In the genomic region with DNA sequence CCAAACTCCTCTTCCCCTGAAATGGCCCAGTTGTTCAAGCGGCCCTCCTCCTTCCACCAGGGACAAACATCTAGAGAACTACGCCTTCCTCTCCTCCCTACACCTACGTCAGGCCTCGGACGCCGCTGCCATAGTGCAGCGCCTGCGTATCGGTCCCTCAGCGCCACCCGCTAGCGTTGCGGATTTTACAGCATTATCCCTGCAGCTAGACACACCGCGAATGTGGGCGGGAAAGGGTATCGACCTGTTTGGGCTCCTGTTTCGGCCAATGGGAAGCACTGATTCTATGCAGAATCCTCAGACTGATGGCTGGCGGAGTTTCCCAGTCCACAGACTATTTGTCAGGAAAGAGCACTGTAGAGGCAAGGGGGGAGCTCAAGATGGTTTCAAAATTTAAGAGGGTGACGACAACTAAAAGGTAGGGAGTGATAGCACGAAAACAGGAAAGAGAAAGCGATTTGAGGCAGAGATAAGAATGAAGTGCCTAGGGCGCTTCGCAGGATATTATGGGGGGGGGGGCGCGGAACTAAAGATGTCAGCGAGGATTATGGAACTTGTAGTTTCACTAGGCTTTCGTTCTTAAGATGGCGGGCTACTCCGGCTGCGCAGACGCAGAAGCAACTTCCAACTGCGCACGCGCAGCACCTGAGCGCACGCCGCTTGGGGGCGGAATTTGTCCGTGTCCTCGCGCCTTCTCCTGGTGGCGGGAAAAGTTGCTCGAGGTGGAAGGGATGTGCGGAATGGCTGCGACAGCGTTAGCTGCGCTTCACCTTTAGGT, we compare ENCODE assay signal across 7 mouse cellular contexts. TPM values are rescaled to one million over a fixed set of nuclear protein-coding genes. Genes with fewer than 3 reads are reported as not detected.
DNase-seq lines count a peak whose midpoint lies in the region; ATAC-seq and TF ChIP-seq lines count a peak whose summit lies in the region.

A gene (minus strand): TSS at position 505 of the 778 bp plus-strand sequence.
A gene (plus strand): TSS at position 648 of the 778 bp plus-strand sequence.

- H3K9ac ChIP-seq in embryonic facial prominence, embryonic 12.5 days = peak within 1 kb of the TSS; percentile 93
- peak within 1 kb of the TSS; percentile 93 for H3K9ac ChIP-seq in limb, embryonic 12.5 days (replicated peaks)
- peak within 1 kb of the TSS; percentile 88 for H3K9ac ChIP-seq in midbrain, embryonic 15.5 days

- H3K27me3 ChIP-seq in embryonic facial prominence, embryonic 12.5 days = no peaks in the 10 kb centered on the region
- no peaks in the 10 kb centered on the region for H3K27me3 ChIP-seq in kidney, adult 2 months (replicated peaks; ENCODE audit: control insufficient read depth, insufficient read depth, low read length)
- H3K27me3 ChIP-seq in limb, embryonic 12.5 days = no peaks in the 10 kb centered on the region
- H3K27me3 ChIP-seq in midbrain, embryonic 15.5 days (replicated peaks) = no peaks in the 10 kb centered on the region
- H3K27me3 ChIP-seq in spleen, adult 2 months (ENCODE audit: control insufficient read depth, insufficient read depth, low read length) = no peaks in the 10 kb centered on the region

- TF ChIP-seq POLR2A in kidney, adult 2 months (IDR thresholded peaks at IDR 0.05; ENCODE audit: low read depth, low read length) = peak; percentile 56
- peak; percentile 40; the same call in 1 of the 2 replicates for TF ChIP-seq POLR2A in spleen, adult 2 months (IDR thresholded peaks at IDR 0.05; ENCODE audit: low read depth, low read length)

- H3K4me1 ChIP-seq in embryonic facial prominence, embryonic 12.5 days = peaks cover 27% of the 10 kb centered on the region
- peaks cover 16% of the 10 kb centered on the region for H3K4me1 ChIP-seq in kidney, adult 2 months (ENCODE audit: control insufficient read depth, insufficient read depth, low read length)
- H3K4me1 ChIP-seq in limb, embryonic 12.5 days (replicated peaks) = peaks cover 30% of the 10 kb centered on the region
- H3K4me1 ChIP-seq in midbrain, embryonic 15.5 days = peaks cover 37% of the 10 kb centered on the region
- H3K4me1 ChIP-seq in spleen, adult 2 months (ENCODE audit: control insufficient read depth, insufficient read depth, insufficient read length) = peaks cover 17% of the 10 kb centered on the region

- under 1% methylated on average over 48 of the region's 48 CpGs for WGBS in embryonic facial prominence, embryonic 12.5 days
- WGBS in kidney, adult 2 months = 1% methylated on average over 48 of the region's 48 CpGs
- WGBS in limb, embryonic 12.5 days = under 1% methylated on average over 48 of the region's 48 CpGs
- WGBS in midbrain, embryonic 15.5 days = under 1% methylated on average over 48 of the region's 48 CpGs
- WGBS in spleen, adult 2 months = under 1% methylated on average over 46 of the region's 48 CpGs

- H3K4me2 ChIP-seq in embryonic facial prominence, embryonic 12.5 days (replicated peaks) = peak within 1 kb of the TSS; percentile 93
- H3K4me2 ChIP-seq in limb, embryonic 12.5 days = peak within 1 kb of the TSS; percentile 88
- peak within 1 kb of the TSS; percentile 91 for H3K4me2 ChIP-seq in midbrain, embryonic 15.5 days

- peak; percentile 48 for ATAC-seq in embryonic facial prominence, embryonic 12.5 days (ENCODE audit: insufficient number of reproducible peaks, insufficient read depth, low FRiP score, low TSS enrichment)
- ATAC-seq in limb, embryonic 12.5 days (ENCODE audit: insufficient number of reproducible peaks, insufficient read depth, low FRiP score, low TSS enrichment, low read depth) = peak; percentile 50
- ATAC-seq in midbrain, embryonic 15.5 days (replicated peaks) = peak; percentile 78

- peak; percentile 95 for DNase-seq in adrenal gland, postnatal 25 days
- peak; percentile 96 to 97 for DNase-seq in heart, adult 18-20 months
- peak; percentile 97 for DNase-seq in kidney, adult 2 months
- DNase-seq in spleen, adult 2 months (ENCODE audit: low read depth in 1 of 2, low spot score in 2 of 2) = peak; percentile 89 to 90

- peak; percentile 77 for TF ChIP-seq CTCF in kidney, adult 2 months (conservative IDR thresholded peaks at IDR 0.05; ENCODE audit: insufficient read depth, insufficient read length, low read depth, low read length)
- peak; percentile 57; the same call in 1 of the 2 replicates for TF ChIP-seq CTCF in spleen, adult 2 months (IDR thresholded peaks at IDR 0.05; ENCODE audit: extremely low read depth, insufficient read depth, insufficient read length, insufficient replicate concordance)

- H3K9me3 ChIP-seq in embryonic facial prominence, embryonic 12.5 days = no peaks in the 10 kb centered on the region
- H3K9me3 ChIP-seq in limb, embryonic 12.5 days = no peaks in the 10 kb centered on the region
- H3K9me3 ChIP-seq in midbrain, embryonic 15.5 days = no peaks in the 10 kb centered on the region

- peak within 1 kb of the TSS; percentile 68 for H3K4me3 ChIP-seq in embryonic facial prominence, embryonic 12.5 days
- H3K4me3 ChIP-seq in kidney, adult 2 months (ENCODE audit: insufficient read depth, low read depth, low read length) = peak within 1 kb of the TSS; percentile 78
- peak within 1 kb of the TSS; percentile 88 for H3K4me3 ChIP-seq in limb, embryonic 12.5 days (replicated peaks)
- peak within 1 kb of the TSS; percentile 72 for H3K4me3 ChIP-seq in midbrain, embryonic 15.5 days
- peak within 1 kb of the TSS; percentile 84 for H3K4me3 ChIP-seq in spleen, adult 2 months (ENCODE audit: extremely low read depth, insufficient read depth, insufficient read length)

- peak within 1 kb of the TSS; percentile 98 for H3K27ac ChIP-seq in embryonic facial prominence, embryonic 12.5 days
- H3K27ac ChIP-seq in kidney, adult 2 months (ENCODE audit: insufficient read depth, low read depth, low read length) = peak within 1 kb of the TSS; percentile 94
- peak within 1 kb of the TSS; percentile 98 for H3K27ac ChIP-seq in limb, embryonic 12.5 days
- H3K27ac ChIP-seq in midbrain, embryonic 15.5 days = peak within 1 kb of the TSS; percentile 99
- H3K27ac ChIP-seq in spleen, adult 2 months (ENCODE audit: insufficient read depth, low read length) = peak within 1 kb of the TSS; percentile 97

- H3K36me3 ChIP-seq in embryonic facial prominence, embryonic 12.5 days = peaks cover 26% of the 10 kb centered on the region
- H3K36me3 ChIP-seq in kidney, adult 2 months (ENCODE audit: control insufficient read depth, insufficient read depth, low read length) = no peaks in the 10 kb centered on the region; the same call in 1 of the 2 replicates
- H3K36me3 ChIP-seq in limb, embryonic 12.5 days = peaks cover 27% of the 10 kb centered on the region
- peaks cover 5% of the 10 kb centered on the region; the same call in 1 of the 2 replicates for H3K36me3 ChIP-seq in midbrain, embryonic 15.5 days (replicated peaks)
- H3K36me3 ChIP-seq in spleen, adult 2 months (ENCODE audit: control insufficient read depth, insufficient read depth, low read length) = peaks cover 12% of the 10 kb centered on the region

RNA-seq across cellular contexts. Expression of the first gene that starts in this region (rescaled TPM):
- total RNA-seq in adrenal gland, postnatal 25 days (2021) = 58.3 and 66.5 TPM in 2 replicates
- 14.5 and 15.8 TPM in 2 replicates for polyA plus RNA-seq in embryonic facial prominence, embryonic 12.5 days (2016; fragmentation: Nextera tagmentation; extraction: Ambion mirVana)
- total RNA-seq in heart, adult 18-20 months (2021) = 10 to 100 TPM; 24.2 to 28.7 TPM
- polyA plus RNA-seq in kidney, adult 2 months (2012; rRNA removed) = 41.0 and 42.9 TPM in 2 replicates
- 12.5 and 14.2 TPM in 2 replicates for polyA plus RNA-seq in limb, embryonic 12.5 days (2016; fragmentation: Nextera tagmentation; extraction: Ambion mirVana)
- polyA plus RNA-seq in midbrain, embryonic 15.5 days (2015; fragmentation: Nextera tagmentation; extraction: Ambion mirVana) = 10.7 and 10.8 TPM in 2 replicates
- polyA plus RNA-seq in spleen, adult 2 months (2012; rRNA removed) = 36.9 and 44.4 TPM in 2 replicates

RNA-seq across cellular contexts. Expression of the second gene that starts in this region (rescaled TPM):
- total RNA-seq in adrenal gland, postnatal 25 days (2021) = 3.6 and 5.2 TPM in 2 replicates
- polyA plus RNA-seq in embryonic facial prominence, embryonic 12.5 days (2016; fragmentation: Nextera tagmentation; extraction: Ambion mirVana) = 38.2 and 39.3 TPM in 2 replicates
- under 1 TPM; 0.22 to 0.72 TPM for total RNA-seq in heart, adult 18-20 months (2021)
- 1.6 and 2.5 TPM in 2 replicates for polyA plus RNA-seq in kidney, adult 2 months (2012; rRNA removed)
- 28.9 and 29.9 TPM in 2 replicates for polyA plus RNA-seq in limb, embryonic 12.5 days (2016; fragmentation: Nextera tagmentation; extraction: Ambion mirVana)
- polyA plus RNA-seq in midbrain, embryonic 15.5 days (2015; fragmentation: Nextera tagmentation; extraction: Ambion mirVana) = 10.5 and 11.9 TPM in 2 replicates
- 1.6 and 2.4 TPM in 2 replicates for polyA plus RNA-seq in spleen, adult 2 months (2012; rRNA removed)

Comparison
In these comparisons a context has a peak if more than half of its experiments do, and no peak if none do; other contexts are left out.
1. Peak in every context shown above with its lines: DNase-seq, ATAC-seq, H3K4me3 ChIP-seq and H3K27ac ChIP-seq.